Mouse (Mus musculus) Patski (cell line): Measurements from ENCODE around the gene Med15. TPM values are rescaled to one million over a fixed set of nuclear protein-coding genes. Genes with fewer than 3 reads are reported as not detected.

ENCODE experiments used
- ATAC-seq: fragments of 100-300 bp; one replicate; pipeline ENCODE4 v1.8.0; 2021
- CTCF ChIA-PET: fragments of 350-600 bp; sonication (Branson Sonifier 250); formaldehyde crosslinking; loops from one replicate; lab custom pipeline; 2022; ENCODE audit warnings: inconsistent platforms; lab: Charles Lee
- POLR2A ChIA-PET: fragments of 350-600 bp; sonication (Branson Sonifier 250); formaldehyde crosslinking; loops from one replicate; lab custom pipeline; 2022; ENCODE audit warnings: antibody characterized with exemption, inconsistent platforms; lab: Charles Lee
- DNase-seq: peaks from one replicate; pipeline ENCODE4 v3.0.0-alpha.2; 2011; ENCODE audit warnings: low read depth, low spot score
- H3K27me3 ChIP-seq: fragments of 371-371 bp; one replicate; pipeline ENCODE4 v1.5.1; 2021
- CTCF ChIP-seq: fragments of 100-300 bp; IDR thresholded peaks from one replicate; pipeline ENCODE4 v1.5.1; 2021
- in situ Hi-C: fragments of 300-500 bp; cut with MboI; formaldehyde crosslinking; loops from 3 replicates; pipeline ENCODE4 v1.11.1; 2018; ENCODE audit warnings: low pct_unique_long_range_greater_than_20kb, mixed read lengths
- polyA plus RNA-seq: library from polyadenylated mRNA; unstranded; gene quantifications from one replicate; pipeline ENCODE4 v1.2.3, GENCODE M21; 2021

Med15 gene
- polyA plus RNA-seq = 69.1 TPM

GRCm38 (mm10) chr16:17732841-17733340 is at the start of gene Med15:
Med15 (minus strand) TSS chr16:17732891.
- ATAC-seq (peak; percentile 82), DNase-seq (peak; percentile 86)
- CTCF ChIA-PET = interaction anchor here (0.6 to 3.2 kb wide), 6 partner anchors 10 to 117 kb away, joined by 3 to 16 read pairs (median 5); partner anchors contain the start of gene Klhl22
- in situ Hi-C loops = loop anchor here (5.0 kb wide), 2 partner anchors 39 to 79 kb away; no protein-coding TSS in a partner anchor
- POLR2A ChIA-PET = interaction anchor here (1.0 kb wide), 1 partner anchor 80 kb away, joined by 3 read pairs; no protein-coding TSS in a partner anchor
- TF ChIP-seq CTCF = no peak
- H3K27me3 ChIP-seq = no peaks in the 10 kb centered on the region

GRCm38 (mm10) chr16:17779692-17780091 is 47.0 kb upstream of the Med15 start:
- CTCF ChIA-PET = interaction anchor here (1.3 to 5.6 kb wide), 3 partner anchors 19 to 44 kb away, joined by 3 to 22 read pairs (median 14); partner anchors contain the start of gene Klhl22
- in situ Hi-C loops = no loop called here
- H3K27me3 ChIP-seq = no peaks in the 10 kb centered on the region
- ATAC-seq (no peak), DNase-seq (no peak)
- POLR2A ChIA-PET = interaction anchor here (1.0 kb wide), 1 partner anchor 19 kb away, joined by 3 read pairs; no protein-coding TSS in a partner anchor
- TF ChIP-seq CTCF = no peak

- in situ Hi-C loops = no loop called here
- POLR2A ChIA-PET = interaction anchor here (1.2 kb wide), 1 partner anchor 19 kb away, joined by 5 read pairs; the partner anchor contains the start of gene Klhl22
- DNase-seq (no peak), ATAC-seq (no peak)
- H3K27me3 ChIP-seq = no peaks in the 10 kb centered on the region
- CTCF ChIA-PET = interaction anchor here (1.0 to 5.6 kb wide), 7 partner anchors 8 to 51 kb away, joined by 3 to 22 read pairs (median 5); partner anchors contain the start of gene Klhl22
- TF ChIP-seq CTCF = no peak
These were observed 45.5 kb upstream of the Med15 start for GRCm38 (mm10) chr16:17778223-17778622.

- ChIA-PET CTCF (interaction anchor here (0.9 to 5.6 kb wide), 9 partner anchors 9 to 50 kb away, joined by 3 to 22 read pairs (median 5); partner anchors contain the start of gene Klhl22), POLR2A (no interaction called here)
- in situ Hi-C loops = no loop called here
- ATAC-seq = no peak
- no peaks in the 10 kb centered on the region for H3K27me3 ChIP-seq
- TF ChIP-seq CTCF = peak; percentile 68
- DNase-seq = no peak
These were observed 44.1 kb upstream of the Med15 start for GRCm38 (mm10) chr16:17776828-17777227.

- in situ Hi-C loops = loop anchor here (5.0 kb wide), 1 partner anchor 39 kb away; the partner anchor contains the start of gene Med15
These were observed 38.6 kb upstream of the Med15 start for GRCm38 (mm10) chr16:17771117-17771865.

GRCm38 (mm10) chr16:17768834-17769233 is 36.1 kb upstream of the Med15 start:
- ChIA-PET CTCF (interaction anchor here (1.3 to 2.4 kb wide), 2 partner anchors 8 to 43 kb away, joined by 9 to 11 read pairs; partner anchors contain the start of gene Klhl22), POLR2A (interaction anchor here (1.3 kb wide), 1 partner anchor 28 kb away, joined by 3 read pairs; the partner anchor contains the start of gene Scarf2)
- H3K27me3 ChIP-seq = no peaks in the 10 kb centered on the region
- no peak for DNase-seq
- no peak for TF ChIP-seq CTCF
- in situ Hi-C loops = no loop called here
- ATAC-seq = no peak

More at GRCm38 (mm10) chr16:17771117-17771865, 38.6 kb upstream of the Med15 start:
- ChIA-PET CTCF (interaction anchor here (1.7 kb wide), 1 partner anchor 41 kb away, joined by 6 read pairs; no protein-coding TSS in a partner anchor), POLR2A (interaction anchor here (1.0 kb wide), 1 partner anchor 37 kb away, joined by 4 read pairs; no protein-coding TSS in a partner anchor)
- no peak for DNase-seq
- H3K27me3 ChIP-seq = no peaks in the 10 kb centered on the region
- peak; percentile 52 for TF ChIP-seq CTCF
- ATAC-seq = peak; percentile 35

GRCm38 (mm10) chr16:17764108-17764511 is 31.4 kb upstream of the Med15 start:
- in situ Hi-C loops = no loop called here
- ATAC-seq (no peak), DNase-seq (no peak)
- CTCF ChIA-PET = interaction anchor here (1.0 kb wide), 1 partner anchor 21 kb away, joined by 3 read pairs; no protein-coding TSS in a partner anchor
- no peaks in the 10 kb centered on the region for H3K27me3 ChIP-seq
- no peak for TF ChIP-seq CTCF
- POLR2A ChIA-PET = no interaction called here

- POLR2A ChIA-PET = interaction anchor here (1.0 to 1.5 kb wide), 3 partner anchors 19 to 47 kb away, joined by 3 read pairs; no protein-coding TSS in a partner anchor
- in situ Hi-C loops = no loop called here
- TF ChIP-seq CTCF = no peak
- DNase-seq (no peak), ATAC-seq (no peak)
- no peaks in the 10 kb centered on the region for H3K27me3 ChIP-seq
- CTCF ChIA-PET = interaction anchor here (0.6 to 2.7 kb wide), 13 partner anchors 8 to 87 kb away, joined by 3 to 22 read pairs (median 6); no protein-coding TSS in a partner anchor
These were observed 28.4 kb upstream of the Med15 start for GRCm38 (mm10) chr16:17761074-17761473.

- DNase-seq (no peak), ATAC-seq (no peak)
- in situ Hi-C loops = no loop called here
- H3K27me3 ChIP-seq = no peaks in the 10 kb centered on the region
- ChIA-PET CTCF (interaction anchor here (0.6 to 2.7 kb wide), 15 partner anchors 8 to 88 kb away, joined by 3 to 22 read pairs (median 5); no protein-coding TSS in a partner anchor), POLR2A (interaction anchor here (0.9 to 1.7 kb wide), 5 partner anchors 13 to 53 kb away, joined by 3 to 5 read pairs (median 3); no protein-coding TSS in a partner anchor)
- peak; percentile 87 for TF ChIP-seq CTCF
These were observed 28.0 kb upstream of the Med15 start for GRCm38 (mm10) chr16:17760657-17761056.
